Mouse (Mus musculus): Measurements from ENCODE around the gene Elavl4. TPM values are rescaled to one million over a fixed set of nuclear protein-coding genes. Genes with fewer than 3 reads are reported as not detected.

The Elavl4 gene
- polyA plus RNA-seq (2012; rRNA removed) = 49.5 and 51.2 TPM in 2 replicates

DNA sequence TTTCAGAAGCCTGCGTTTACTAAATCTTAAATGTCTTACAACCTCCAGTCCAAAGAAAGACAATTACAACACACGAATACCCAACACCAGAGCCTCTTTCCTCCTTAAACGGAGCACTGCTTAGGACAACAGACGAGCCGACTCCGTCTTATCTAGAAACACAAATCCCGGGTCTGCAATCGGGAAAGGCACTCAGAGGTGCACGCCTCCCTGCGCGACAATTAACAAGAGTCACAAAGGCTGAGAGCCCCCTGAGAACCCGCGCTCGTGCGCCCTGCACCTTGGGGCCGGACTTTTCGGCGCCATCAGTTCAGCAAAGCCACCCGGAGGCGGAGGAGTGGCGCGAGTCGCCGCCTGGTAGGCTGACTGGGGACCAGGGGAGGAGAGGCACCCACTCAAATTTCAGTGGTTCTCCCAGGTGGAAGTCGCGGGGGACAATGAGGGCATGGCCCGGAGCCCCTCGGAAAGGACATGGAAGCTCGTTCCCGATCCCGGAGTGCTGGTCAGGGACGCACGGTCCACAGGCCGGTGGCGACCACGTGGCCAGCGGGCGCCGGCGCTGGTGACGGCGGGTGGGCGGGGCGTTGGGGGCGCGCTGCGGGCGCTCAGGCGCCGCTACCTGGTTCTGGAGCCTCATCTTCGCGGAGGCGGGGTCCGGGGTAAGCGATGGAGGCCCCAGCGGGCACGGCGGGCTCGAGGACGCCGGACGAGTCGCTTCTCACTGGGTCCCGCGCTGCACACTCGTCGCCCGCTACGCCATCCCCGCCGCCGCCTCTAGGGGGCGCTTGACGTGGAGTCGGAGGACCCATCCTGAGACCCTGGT lies at the start of gene Elavl4:
Elavl4 (minus strand) TSS at position 732 of the 823 bp plus-strand sequence.
- H3K4me3 ChIP-seq (ENCODE audit: insufficient read depth, low read length) = peak within 1 kb of the TSS; percentile 91
- TF ChIP-seq POLR2A (IDR thresholded peaks at IDR 0.05; ENCODE audit: extremely low read depth, insufficient read depth, low read length) (peak; percentile 53; the same call in 1 of the 2 replicates), CTCF (IDR thresholded peaks at IDR 0.05; ENCODE audit: extremely low read depth, insufficient read depth, low read length) (peak; percentile 37)
- H3K4me1 ChIP-seq (ENCODE audit: control insufficient read depth, insufficient read depth, low read length) = peaks cover 1% of the 10 kb centered on the region; the same call in 1 of the 2 replicates
- peak within 1 kb of the TSS; percentile 97 for H3K27ac ChIP-seq (ENCODE audit: insufficient read depth, low read length)

DNA sequence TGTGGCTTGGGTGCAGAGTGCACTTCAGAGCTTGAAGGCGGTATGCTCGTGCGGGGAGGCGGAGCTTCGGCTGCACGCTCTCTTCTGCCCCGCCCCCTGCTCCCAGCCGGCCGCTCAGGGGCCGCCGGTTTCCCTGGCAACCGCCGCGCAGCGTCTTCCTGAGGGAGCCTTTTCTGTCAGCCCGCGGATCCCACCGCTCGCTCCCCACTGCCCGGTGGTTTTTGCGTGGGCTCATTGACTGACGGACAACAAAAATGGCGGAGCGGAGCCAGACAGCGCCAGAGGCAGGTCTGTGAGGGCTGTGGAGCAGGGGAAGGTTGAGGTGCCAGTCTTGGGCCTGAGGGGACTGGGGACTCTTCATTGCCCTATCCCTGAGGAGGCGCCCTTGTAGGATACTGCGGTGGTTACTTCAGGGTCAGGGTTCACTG lies 45.9 kb upstream of the Elavl4 start, which contains the start of gene Agbl4:
Agbl4 (plus strand) TSS at position 44 of the 428 bp plus-strand sequence.
- peak within 1 kb of the TSS; percentile 72 for H3K4me3 ChIP-seq (ENCODE audit: insufficient read depth, low read length)
- no peak within 1 kb of the TSS for H3K27ac ChIP-seq (ENCODE audit: insufficient read depth, low read length)
- H3K4me1 ChIP-seq (ENCODE audit: control insufficient read depth, insufficient read depth, low read length) = no peaks in the 10 kb centered on the region
- TF ChIP-seq POLR2A (IDR thresholded peaks at IDR 0.05; ENCODE audit: extremely low read depth, insufficient read depth, low read length) = 0 out of 2 replicates have a peak, but pooled peaks have one; percentile 17
- no peak for TF ChIP-seq CTCF (IDR thresholded peaks at IDR 0.05; ENCODE audit: extremely low read depth, insufficient read depth, low read length)

GRCm38 (mm10) chr4:110396221-110396620 lies 44.5 kb upstream of the Elavl4 start:
- Histone ChIP-seq H3K27ac (ENCODE audit: insufficient read depth, low read length) (no peak overlapping the region), H3K4me1 (ENCODE audit: control insufficient read depth, insufficient read depth, low read length) (no peaks in the 10 kb centered on the region), H3K4me3 (ENCODE audit: insufficient read depth, low read length) (no peak overlapping the region)
- TF ChIP-seq CTCF (IDR thresholded peaks at IDR 0.05; ENCODE audit: extremely low read depth, insufficient read depth, low read length) (no peak), POLR2A (IDR thresholded peaks at IDR 0.05; ENCODE audit: extremely low read depth, insufficient read depth, low read length) (no peak)

- TF ChIP-seq POLR2A (IDR thresholded peaks at IDR 0.05; ENCODE audit: extremely low read depth, insufficient read depth, low read length) = no peak
- TF ChIP-seq CTCF (IDR thresholded peaks at IDR 0.05; ENCODE audit: extremely low read depth, insufficient read depth, low read length) = no peak
- Histone ChIP-seq H3K4me3 (ENCODE audit: insufficient read depth, low read length) (no peak overlapping the region), H3K4me1 (ENCODE audit: control insufficient read depth, insufficient read depth, low read length) (no peaks in the 10 kb centered on the region), H3K27ac (ENCODE audit: insufficient read depth, low read length) (no peak overlapping the region)
These were observed 8.9 kb upstream of the Elavl4 start for GRCm38 (mm10) chr4:110360568-110360967.

DNA sequence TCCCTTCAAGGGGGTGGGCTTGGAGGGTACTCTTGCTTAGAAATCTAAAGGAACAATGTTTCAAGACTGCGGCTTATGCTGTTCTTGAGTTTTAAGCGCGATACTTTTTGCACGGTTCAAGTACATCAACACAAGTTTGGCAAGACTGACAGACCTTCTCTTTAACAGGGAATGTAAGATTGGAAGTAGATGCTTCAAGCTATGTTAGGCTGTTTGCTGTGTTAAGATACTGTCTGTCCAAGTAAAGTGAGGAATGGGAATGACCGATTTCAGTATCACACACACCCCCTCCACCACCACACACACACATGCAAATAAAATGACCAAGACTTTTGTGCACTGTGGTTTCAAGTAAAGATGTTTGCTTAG lies 276 bp upstream of the Elavl4 start:
- TF ChIP-seq CTCF (IDR thresholded peaks at IDR 0.05; ENCODE audit: extremely low read depth, insufficient read depth, low read length) = no peak
- TF ChIP-seq POLR2A (IDR thresholded peaks at IDR 0.05; ENCODE audit: extremely low read depth, insufficient read depth, low read length) = no peak
- no peak overlapping the region for H3K27ac ChIP-seq (ENCODE audit: insufficient read depth, low read length)
- peaks cover 1% of the 10 kb centered on the region; the same call in 1 of the 2 replicates for H3K4me1 ChIP-seq (ENCODE audit: control insufficient read depth, insufficient read depth, low read length)
- H3K4me3 ChIP-seq (ENCODE audit: insufficient read depth, low read length) = peak overlapping the region; percentile 91

DNA sequence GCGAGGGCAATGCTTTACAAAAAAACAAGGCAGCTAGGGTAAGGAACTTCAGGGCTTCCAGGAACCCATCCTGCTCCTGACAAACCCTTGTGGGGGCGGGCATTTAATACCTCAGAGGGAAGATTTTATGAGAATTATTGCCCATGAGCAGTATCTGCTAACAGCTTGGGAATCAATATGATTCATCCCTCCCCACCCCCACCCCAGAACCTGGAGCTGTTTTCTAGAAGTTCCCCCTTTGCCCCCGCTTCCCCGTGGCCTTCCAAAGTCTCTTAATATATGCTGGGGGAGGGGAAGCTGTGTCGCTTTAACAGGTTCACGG lies 892 bp downstream of the Elavl4 start:
- Histone ChIP-seq H3K4me1 (ENCODE audit: control insufficient read depth, insufficient read depth, low read length) (peaks cover 1% of the 10 kb centered on the region; the same call in 1 of the 2 replicates), H3K27ac (ENCODE audit: insufficient read depth, low read length) (peak overlapping the region; percentile 97; the same call in 1 of the 2 replicates), H3K4me3 (ENCODE audit: insufficient read depth, low read length) (peak overlapping the region; percentile 91)
- TF ChIP-seq CTCF (IDR thresholded peaks at IDR 0.05; ENCODE audit: extremely low read depth, insufficient read depth, low read length) = no peak
- no peak for TF ChIP-seq POLR2A (IDR thresholded peaks at IDR 0.05; ENCODE audit: extremely low read depth, insufficient read depth, low read length)

DNA sequence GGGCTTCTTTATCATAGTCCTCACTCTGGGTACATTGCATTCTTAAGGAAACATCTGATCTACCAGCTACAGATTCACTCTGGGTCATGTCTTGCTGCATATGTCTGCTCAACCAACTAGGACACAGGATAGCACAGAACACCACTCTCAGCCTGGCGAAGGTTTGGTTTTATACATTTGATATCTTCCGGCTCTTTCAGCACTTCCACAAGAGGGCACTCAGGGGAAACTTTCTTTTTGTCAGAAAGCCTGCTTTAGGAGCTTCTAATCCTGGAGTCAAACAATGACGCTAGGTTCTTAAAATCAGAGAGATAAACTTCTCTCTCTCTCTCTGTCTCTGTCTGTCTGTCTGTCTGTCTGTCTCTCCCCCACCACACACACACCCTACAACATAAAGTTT lies 27.8 kb downstream of the Elavl4 start:
- Histone ChIP-seq H3K27ac (ENCODE audit: insufficient read depth, low read length) (no peak overlapping the region), H3K4me1 (ENCODE audit: control insufficient read depth, insufficient read depth, low read length) (no peaks in the 10 kb centered on the region)
- TF ChIP-seq POLR2A (IDR thresholded peaks at IDR 0.05; ENCODE audit: extremely low read depth, insufficient read depth, low read length) = no peak
- peak; percentile 34; the same call in 1 of the 2 replicates for TF ChIP-seq CTCF (IDR thresholded peaks at IDR 0.05; ENCODE audit: extremely low read depth, insufficient read depth, low read length)

DNA sequence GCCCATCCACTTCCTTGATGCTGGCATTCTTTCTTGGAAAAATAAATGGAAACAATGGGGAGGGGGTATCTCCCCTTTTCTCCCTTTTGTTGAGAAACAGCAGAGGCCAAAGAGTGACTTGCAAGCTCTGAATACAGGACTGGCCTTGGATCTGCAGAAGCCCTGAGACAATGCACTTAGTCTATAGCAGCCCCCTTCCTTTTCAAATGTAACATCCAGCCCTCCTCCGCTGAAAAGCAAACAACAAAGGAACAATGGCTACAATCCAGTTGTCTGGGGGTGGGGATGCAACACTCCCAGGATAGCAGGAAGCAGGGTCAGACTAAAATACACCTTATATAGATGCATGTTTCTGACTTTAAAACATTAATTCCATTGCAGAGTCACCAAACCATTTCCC lies 39.6 kb downstream of the Elavl4 start:
- Histone ChIP-seq H3K4me1 (ENCODE audit: control insufficient read depth, insufficient read depth, low read length) (no peaks in the 10 kb centered on the region), H3K27ac (ENCODE audit: insufficient read depth, low read length) (no peak overlapping the region), H3K4me3 (ENCODE audit: insufficient read depth, low read length) (no peak overlapping the region)
- no peak for TF ChIP-seq CTCF (IDR thresholded peaks at IDR 0.05; ENCODE audit: extremely low read depth, insufficient read depth, low read length)
- no peak for TF ChIP-seq POLR2A (IDR thresholded peaks at IDR 0.05; ENCODE audit: extremely low read depth, insufficient read depth, low read length)

More for the DNA sequence above, 27.8 kb downstream of the Elavl4 start:
- H3K4me3 ChIP-seq (ENCODE audit: insufficient read depth, low read length) = no peak overlapping the region

DNA sequence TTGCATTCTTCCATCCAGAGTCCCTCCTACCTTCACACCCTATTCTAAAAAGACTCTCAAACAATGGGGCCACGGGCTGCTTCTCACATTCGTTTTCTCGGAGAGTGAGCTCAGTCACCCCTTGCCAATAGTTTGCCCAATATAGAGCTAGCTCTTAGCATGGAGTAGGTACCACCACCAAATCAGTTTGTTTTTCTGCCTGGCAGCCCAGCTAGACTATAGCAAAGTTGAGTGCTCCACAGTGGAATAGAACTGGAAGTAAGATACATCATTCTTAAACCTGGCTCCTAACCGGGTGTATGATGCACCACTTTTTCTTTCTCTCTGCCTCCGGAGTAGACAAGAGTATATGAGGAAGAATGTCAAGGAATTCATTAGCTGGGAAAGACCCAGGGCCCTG lies 44.7 kb downstream of the Elavl4 start:
- no peaks in the 10 kb centered on the region for H3K4me1 ChIP-seq (ENCODE audit: control insufficient read depth, insufficient read depth, low read length)
- TF ChIP-seq POLR2A (IDR thresholded peaks at IDR 0.05; ENCODE audit: extremely low read depth, insufficient read depth, low read length) (no peak), CTCF (IDR thresholded peaks at IDR 0.05; ENCODE audit: extremely low read depth, insufficient read depth, low read length) (no peak)
- H3K27ac ChIP-seq (ENCODE audit: insufficient read depth, low read length) = no peak overlapping the region
- no peak overlapping the region for H3K4me3 ChIP-seq (ENCODE audit: insufficient read depth, low read length)

- H3K4me1 ChIP-seq (ENCODE audit: control insufficient read depth, insufficient read depth, low read length) = no peaks in the 10 kb centered on the region
- no peak for TF ChIP-seq CTCF (IDR thresholded peaks at IDR 0.05; ENCODE audit: extremely low read depth, insufficient read depth, low read length)
- no peak overlapping the region for H3K27ac ChIP-seq (ENCODE audit: insufficient read depth, low read length)
- H3K4me3 ChIP-seq (ENCODE audit: insufficient read depth, low read length) = no peak overlapping the region
These were observed 45.1 kb downstream of the Elavl4 start for GRCm38 (mm10) chr4:110306559-110306958.
